In the genomic region with DNA sequence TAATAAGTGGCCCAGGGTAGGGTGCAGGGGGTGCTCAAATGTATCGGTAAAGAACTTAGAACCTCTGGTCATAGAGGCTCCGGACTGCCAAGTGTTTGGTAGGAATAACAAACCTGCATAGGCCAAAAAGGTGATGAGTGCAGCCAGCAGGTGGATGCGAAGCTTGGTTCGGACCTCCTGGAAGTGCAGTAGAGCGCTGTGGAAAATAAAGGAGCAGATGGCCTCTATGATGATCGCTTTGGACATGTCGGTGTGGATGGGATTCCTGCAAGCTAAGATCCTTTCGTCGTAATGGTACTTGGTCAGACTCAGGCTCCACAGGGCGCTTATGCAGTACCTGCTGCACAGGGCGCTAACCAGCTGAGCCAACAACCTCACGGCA, we compare ENCODE assay signal across 7 mouse cellular contexts. TPM values are rescaled to one million over a fixed set of nuclear protein-coding genes. Genes with fewer than 3 reads are reported as not detected.
A peak's percentile ranks its signal among the peaks of the same experiment; 100 is the strongest.
DNase-seq lines count a peak whose midpoint lies in the region; ATAC-seq and TF ChIP-seq lines count a peak whose summit lies in the region.

No protein-coding gene starts in this region.

- H3K36me3 ChIP-seq in lung, embryonic 15.5 days: no peaks in the 10 kb centered on the region
- H3K36me3 ChIP-seq in forebrain, embryonic 11.5 days (ENCODE audit: control insufficient read depth, insufficient read depth, low read length): no peaks in the 10 kb centered on the region
- no peaks in the 10 kb centered on the region for H3K36me3 ChIP-seq in limb, embryonic 15.5 days
- H3K36me3 ChIP-seq in small intestine, adult 2 months (ENCODE audit: control insufficient read depth, insufficient read depth, low read length): no peaks in the 10 kb centered on the region

- H3K27me3 ChIP-seq in lung, embryonic 15.5 days: peaks cover 7% of the 10 kb centered on the region; the same call in 1 of the 2 replicates
- H3K27me3 ChIP-seq in forebrain, embryonic 11.5 days (ENCODE audit: control insufficient read depth, insufficient read depth, low read length): no peaks in the 10 kb centered on the region
- H3K27me3 ChIP-seq in limb, embryonic 15.5 days: peaks cover 5% of the 10 kb centered on the region; the same call in 1 of the 2 replicates
- H3K27me3 ChIP-seq in small intestine, adult 2 months (ENCODE audit: control insufficient read depth, insufficient read depth, low read length): no peaks in the 10 kb centered on the region

- TF ChIP-seq CTCF in small intestine, adult 2 months (IDR thresholded peaks at IDR 0.05; ENCODE audit: extremely low read depth, insufficient read length, insufficient replicate concordance, low read depth, low read length): no peak

- H3K4me3 ChIP-seq in lung, embryonic 15.5 days: peak overlapping the region; percentile 62
- peak overlapping the region; percentile 56 for H3K4me3 ChIP-seq in forebrain, embryonic 11.5 days (ENCODE audit: low read depth, low read length)
- peak overlapping the region; percentile 58 for H3K4me3 ChIP-seq in limb, embryonic 15.5 days
- peak overlapping the region; percentile 74 for H3K4me3 ChIP-seq in small intestine, adult 2 months (ENCODE audit: low read depth, low read length)

- peak overlapping the region; percentile 97 for H3K4me2 ChIP-seq in lung, embryonic 15.5 days
- peak overlapping the region; percentile 80 for H3K4me2 ChIP-seq in forebrain, embryonic 11.5 days (ENCODE audit: low read depth, low read length, severe bottlenecking)
- peak overlapping the region; percentile 95 for H3K4me2 ChIP-seq in limb, embryonic 15.5 days

- no peak overlapping the region for H3K27ac ChIP-seq in lung, embryonic 15.5 days
- H3K27ac ChIP-seq in forebrain, embryonic 11.5 days (ENCODE audit: low read depth, low read length): no peak overlapping the region
- no peak overlapping the region for H3K27ac ChIP-seq in limb, embryonic 15.5 days
- H3K27ac ChIP-seq in small intestine, adult 2 months (ENCODE audit: insufficient read depth, low read depth, low read length): peak overlapping the region; percentile 76

- peak overlapping the region; percentile 58; the same call in 1 of the 2 replicates for H3K9ac ChIP-seq in lung, embryonic 15.5 days
- peak overlapping the region; percentile 65 for H3K9ac ChIP-seq in forebrain, embryonic 11.5 days (ENCODE audit: low read length)
- H3K9ac ChIP-seq in limb, embryonic 15.5 days: peak overlapping the region; percentile 41

- peaks cover 15% of the 10 kb centered on the region for H3K4me1 ChIP-seq in lung, embryonic 15.5 days
- H3K4me1 ChIP-seq in forebrain, embryonic 11.5 days (replicated peaks; ENCODE audit: control insufficient read depth, insufficient read depth, low read length): no peaks in the 10 kb centered on the region; the same call in 1 of the 2 replicates
- H3K4me1 ChIP-seq in limb, embryonic 15.5 days: peaks cover 12% of the 10 kb centered on the region
- peaks cover 13% of the 10 kb centered on the region for H3K4me1 ChIP-seq in small intestine, adult 2 months (ENCODE audit: control insufficient read depth, insufficient read depth, insufficient read length, low read length)

- no peak for ATAC-seq in lung, embryonic 15.5 days (ENCODE audit: borderline replicate concordance, extremely low read depth, low FRiP score, low TSS enrichment)
- ATAC-seq in forebrain, embryonic 11.5 days (replicated peaks; ENCODE audit: low FRiP score): no peak
- ATAC-seq in limb, embryonic 15.5 days (ENCODE audit: insufficient number of reproducible peaks, low FRiP score, low TSS enrichment, low read depth): no peak

- 5% methylated on average over 12 of the region's 12 CpGs for WGBS in lung, embryonic 15.5 days
- WGBS in forebrain, embryonic 11.5 days: 7% methylated on average over 12 of the region's 12 CpGs
- 10% methylated on average over 12 of the region's 12 CpGs for WGBS in limb, embryonic 15.5 days
- WGBS in small intestine, adult 2 months: 7% methylated on average over 12 of the region's 12 CpGs

- DNase-seq in lung, adult 18-20 months: no peak
- no peak for DNase-seq in forebrain, embryonic 11.5 days (ENCODE audit: low spot score)
- DNase-seq in thymus, postnatal 0 days (ENCODE audit: low spot score): no peak
- no peak for DNase-seq in cerebellum, postnatal 14 days

- no peak for TF ChIP-seq POLR2A in small intestine, adult 2 months (IDR thresholded peaks at IDR 0.05; ENCODE audit: low read depth, low read length)

- H3K9me3 ChIP-seq in lung, embryonic 15.5 days: no peaks in the 10 kb centered on the region
- H3K9me3 ChIP-seq in forebrain, embryonic 11.5 days (ENCODE audit: control insufficient read depth, low read length): no peaks in the 10 kb centered on the region
- no peaks in the 10 kb centered on the region for H3K9me3 ChIP-seq in limb, embryonic 15.5 days

RNA-seq across cellular contexts. Expression of gene Aqp11, which starts 0.8 kb away (rescaled TPM):
- 4.4 and 6.7 TPM in 2 replicates for polyA plus RNA-seq in lung, embryonic 15.5 days (2015; fragmentation: Nextera tagmentation; extraction: Ambion mirVana)
- 4.6 and 4.8 TPM in 2 replicates for polyA plus RNA-seq in forebrain, embryonic 11.5 days (2014; fragmentation: Nextera tagmentation; extraction: Ambion mirVana)
- polyA plus RNA-seq in limb, embryonic 15.5 days (2015; fragmentation: Nextera tagmentation; extraction: Ambion mirVana): 2.5 and 3.6 TPM in 2 replicates
- polyA plus RNA-seq in small intestine, adult 2 months (2012; rRNA removed): 34.4 and 88.3 TPM in 2 replicates
- polyA plus RNA-seq in thymus, postnatal 0 days (2015; fragmentation: Nextera tagmentation; extraction: Ambion mirVana): 368 and 376 TPM in 2 replicates

RNA-seq across cellular contexts. Expression of gene Clns1a, which starts 40.8 kb away (rescaled TPM):
- polyA plus RNA-seq in lung, embryonic 15.5 days (2015; fragmentation: Nextera tagmentation; extraction: Ambion mirVana): 181 and 191 TPM in 2 replicates
- polyA plus RNA-seq in forebrain, embryonic 11.5 days (2014; fragmentation: Nextera tagmentation; extraction: Ambion mirVana): 250 and 257 TPM in 2 replicates
- 175 and 177 TPM in 2 replicates for polyA plus RNA-seq in limb, embryonic 15.5 days (2015; fragmentation: Nextera tagmentation; extraction: Ambion mirVana)
- polyA plus RNA-seq in small intestine, adult 2 months (2012; rRNA removed): 8.6 and 9.9 TPM in 2 replicates
- polyA plus RNA-seq in thymus, postnatal 0 days (2015; fragmentation: Nextera tagmentation; extraction: Ambion mirVana): 244 and 247 TPM in 2 replicates

RNA-seq across cellular contexts. Expression of gene Pak1, which starts 51.1 kb away (rescaled TPM):
- polyA plus RNA-seq in lung, embryonic 15.5 days (2015; fragmentation: Nextera tagmentation; extraction: Ambion mirVana): 15.3 and 16.2 TPM in 2 replicates
- polyA plus RNA-seq in forebrain, embryonic 11.5 days (2014; fragmentation: Nextera tagmentation; extraction: Ambion mirVana): 72.2 and 87.2 TPM in 2 replicates
- polyA plus RNA-seq in limb, embryonic 15.5 days (2015; fragmentation: Nextera tagmentation; extraction: Ambion mirVana): 16.6 and 19.9 TPM in 2 replicates
- 20.8 and 56.4 TPM in 2 replicates for polyA plus RNA-seq in small intestine, adult 2 months (2012; rRNA removed)
- 17.2 and 23.6 TPM in 2 replicates for polyA plus RNA-seq in thymus, postnatal 0 days (2015; fragmentation: Nextera tagmentation; extraction: Ambion mirVana)

Comparison
In these comparisons a context has a peak if more than half of its experiments do, and no peak if none do; other contexts are left out.
1. RNA of gene Clns1a, which starts 40.8 kb away (polyA plus RNA-seq): 250 to 257 TPM in forebrain, embryonic 11.5 days, 244 to 247 TPM in thymus, postnatal 0 days, 181 to 191 TPM in lung, embryonic 15.5 days and 175 to 177 TPM in limb, embryonic 15.5 days; 8.6 to 9.9 TPM in small intestine, adult 2 months; every median in the first group is over 10 times any median in the second.
2. Peak in every context shown above with its lines, with median percentiles within 50 percentile points of each other: H3K4me2 ChIP-seq, H3K4me3 ChIP-seq and H3K9ac ChIP-seq.